Mouse (Mus musculus) erythroblast, embryonic 14.5 days (primary cell): ENCODE data around the gene Prss33.

ENCODE experiments used
- GATA1 ChIP-seq: IDR thresholded peaks from 2 replicates; pipeline ENCODE4 v1.6.1; 2012; ENCODE audit warnings: low read length, inconsistent platforms, mixed read lengths
- TAL1 ChIP-seq: IDR thresholded peaks from 3 replicates; pipeline ENCODE4 v1.6.1; 2012; ENCODE audit warnings: low read length, inconsistent platforms, mixed read lengths

GRCm38 (mm10) chr17:23804426-23805085 is 31.3 kb downstream of the Prss33 start:
- TF ChIP-seq GATA1, result no peak
- TF ChIP-seq TAL1, result no peak
